Mouse (Mus musculus): ENCODE measurements around the gene Eme1.

DNA sequence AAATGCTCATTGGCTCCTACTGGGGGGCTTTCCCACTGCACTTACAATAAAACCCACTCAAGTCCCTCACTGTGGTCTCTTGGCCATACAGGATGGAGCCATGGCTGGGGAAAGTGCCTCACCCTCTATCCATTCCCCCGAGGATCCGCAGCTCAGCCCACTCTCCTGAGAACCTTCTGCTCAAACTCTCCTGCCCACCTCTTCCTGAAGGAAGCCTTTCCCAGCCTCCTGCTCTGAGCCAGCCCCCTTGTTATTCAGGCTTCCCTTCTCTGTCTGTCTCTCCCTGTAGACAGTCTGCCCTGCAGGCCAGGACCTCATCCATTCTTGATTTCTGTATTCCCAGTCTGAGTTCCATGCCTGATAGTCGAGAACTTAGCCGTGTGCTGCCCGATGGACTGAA lies 21.2 kb upstream of the Eme1 start:
- TF ChIP-seq CTCF (IDR thresholded peaks at IDR 0.05; ENCODE audit: control insufficient read depth, insufficient read depth, insufficient read length) = no peak
- TF ChIP-seq MAX (IDR thresholded peaks at IDR 0.05) = no peak
- TF ChIP-seq FOSL1 (IDR thresholded peaks at IDR 0.05; ENCODE audit: insufficient read depth, low read length, poor library complexity, severe bottlenecking) = no peak

All from C2C12 (cell line).